Mouse (Mus musculus): ENCODE results near the gene Pdzk1. TPM values are rescaled to one million over a fixed set of nuclear protein-coding genes. Genes with fewer than 3 reads are reported as not detected.

The Pdzk1 gene
- polyA plus RNA-seq, 1 experiment from 2014 or later: 57.7 TPM

DNA sequence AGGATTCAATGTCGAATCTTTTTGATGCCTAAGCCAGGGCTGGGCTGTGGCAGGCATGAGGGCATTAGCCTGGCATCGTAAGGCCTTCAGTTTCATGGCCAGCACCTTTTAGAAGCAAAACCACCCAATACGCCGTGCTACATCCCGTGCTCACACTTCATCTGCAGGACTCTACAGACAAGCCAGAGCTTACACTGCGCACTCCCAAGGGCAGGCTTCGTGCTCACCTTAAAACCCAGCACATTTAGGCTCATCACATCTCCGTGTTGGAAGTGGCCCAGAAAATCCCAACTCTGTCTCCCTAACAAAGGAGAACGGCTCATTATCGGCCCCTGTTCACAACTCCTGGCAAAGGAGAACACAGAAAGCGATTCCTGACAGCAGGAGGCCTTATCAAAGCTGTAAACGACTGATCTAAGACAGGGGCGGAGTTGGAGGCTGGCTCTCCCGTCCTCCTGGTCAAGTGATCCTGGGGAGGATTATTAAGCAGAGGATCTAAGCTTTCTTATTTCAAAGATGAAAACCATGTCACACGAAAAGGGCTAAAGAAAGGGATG lies 698 bp upstream of the Pdzk1 start:
- WGBS (ENCODE audit: insufficient replicate concordance): 58% methylated on average over 15 of the region's 15 CpGs
- Histone ChIP-seq H3K4me3 (ENCODE audit: low read depth, low read length) (no peak overlapping the region), H3K36me3 (replicated peaks; ENCODE audit: insufficient read depth, low read length) (no peaks in the 10 kb centered on the region), H3K4me2 (ENCODE audit: low read depth, low read length) (no peak overlapping the region), H3K9ac (replicated peaks) (no peak overlapping the region), H3K27me3 (ENCODE audit: insufficient read depth, low read length) (no peaks in the 10 kb centered on the region), H3K27ac (ENCODE audit: low read depth) (no peak overlapping the region), H3K9me3 (ENCODE audit: low read length) (no peaks in the 10 kb centered on the region), H3K4me1 (ENCODE audit: insufficient read depth) (peaks cover 6% of the 10 kb centered on the region)
- ATAC-seq: no peak
- no peak for TF ChIP-seq CTCF (IDR thresholded peaks at IDR 0.05; ENCODE audit: low read depth)
- no peak for TF ChIP-seq EP300 (IDR thresholded peaks at IDR 0.05; ENCODE audit: low read depth)
- no peak for DNase-seq

GRCm38 (mm10) chr3:96829856-96830255 lies 772 bp downstream of the Pdzk1 start:
- Histone ChIP-seq H3K4me1 (ENCODE audit: insufficient read depth) (peaks cover 14% of the 10 kb centered on the region), H3K9me3 (ENCODE audit: low read length) (no peaks in the 10 kb centered on the region), H3K27me3 (ENCODE audit: insufficient read depth, low read length) (no peaks in the 10 kb centered on the region), H3K27ac (ENCODE audit: low read depth) (peak overlapping the region; percentile 44), H3K4me3 (ENCODE audit: low read depth, low read length) (peak overlapping the region; percentile 43), H3K9ac (replicated peaks) (peak overlapping the region; percentile 64), H3K4me2 (ENCODE audit: low read depth, low read length) (peak overlapping the region; percentile 62), H3K36me3 (replicated peaks; ENCODE audit: insufficient read depth, low read length) (no peaks in the 10 kb centered on the region)
- DNase-seq (no peak), ATAC-seq (peak; percentile 86)
- TF ChIP-seq CTCF (IDR thresholded peaks at IDR 0.05; ENCODE audit: low read depth) (no peak), EP300 (IDR thresholded peaks at IDR 0.05; ENCODE audit: low read depth) (no peak)
- 63% methylated on average over 10 of the region's 10 CpGs for WGBS (ENCODE audit: insufficient replicate concordance)

- no peaks in the 10 kb centered on the region for H3K27me3 ChIP-seq (ENCODE audit: insufficient read depth, low read length)
- H3K4me2 ChIP-seq (ENCODE audit: low read depth, low read length): no peak overlapping the region
- peaks cover 17% of the 10 kb centered on the region for H3K4me1 ChIP-seq (ENCODE audit: insufficient read depth)
- no peak overlapping the region for H3K4me3 ChIP-seq (ENCODE audit: low read depth, low read length)
- H3K27ac ChIP-seq (ENCODE audit: low read depth): no peak overlapping the region
- WGBS (ENCODE audit: insufficient replicate concordance): 54% methylated on average over 5 of the region's 5 CpGs
- ATAC-seq (no peak), DNase-seq (no peak)
- H3K36me3 ChIP-seq (replicated peaks; ENCODE audit: insufficient read depth, low read length): no peaks in the 10 kb centered on the region
- TF ChIP-seq CTCF (IDR thresholded peaks at IDR 0.05; ENCODE audit: low read depth): no peak
- no peak for TF ChIP-seq EP300 (IDR thresholded peaks at IDR 0.05; ENCODE audit: low read depth)
- H3K9me3 ChIP-seq (ENCODE audit: low read length): no peaks in the 10 kb centered on the region
- no peak overlapping the region for H3K9ac ChIP-seq (replicated peaks)
Measured at GRCm38 (mm10) chr3:96832930-96833329, 3.8 kb downstream of the Pdzk1 start.

DNA sequence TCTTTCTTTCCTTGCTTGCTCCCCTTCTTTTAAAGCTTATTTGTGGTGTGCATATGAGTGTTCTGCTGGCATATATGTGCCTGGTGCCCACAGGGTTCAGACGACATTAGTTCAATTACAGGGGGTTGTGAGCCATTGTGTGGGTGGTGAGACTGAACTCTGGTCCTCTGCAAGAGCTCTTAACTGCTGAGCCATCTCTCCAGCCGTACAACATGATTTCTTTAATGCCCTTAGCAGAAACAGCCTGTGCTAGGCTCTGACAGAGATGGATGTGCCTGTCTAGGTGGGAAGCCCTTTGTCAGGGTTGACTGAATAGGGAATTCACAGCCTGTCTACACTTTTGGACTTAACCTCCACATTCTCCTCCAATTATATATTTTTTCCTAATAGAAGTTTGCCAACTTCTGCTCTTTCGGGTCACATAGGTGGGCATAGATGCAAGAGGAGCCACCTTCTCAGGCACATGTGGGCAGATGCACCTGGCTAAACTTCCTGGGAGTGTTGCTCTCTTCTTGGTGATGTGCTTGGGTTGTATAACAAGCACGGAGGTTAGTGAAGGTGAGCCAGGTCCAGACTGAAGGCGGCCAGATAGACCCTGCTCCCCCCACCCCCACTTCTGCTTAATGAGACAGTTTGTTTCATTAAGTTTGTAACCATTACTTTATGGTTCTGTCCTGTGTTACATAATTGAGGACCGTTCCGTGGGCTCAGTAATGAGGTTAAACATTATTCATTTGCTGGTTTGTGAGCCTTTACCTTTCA lies 5.7 kb downstream of the Pdzk1 start:
- Histone ChIP-seq H3K27ac (ENCODE audit: low read depth) (no peak overlapping the region), H3K36me3 (replicated peaks; ENCODE audit: insufficient read depth, low read length) (no peaks in the 10 kb centered on the region), H3K9me3 (ENCODE audit: low read length) (no peaks in the 10 kb centered on the region), H3K9ac (replicated peaks) (no peak overlapping the region), H3K27me3 (ENCODE audit: insufficient read depth, low read length) (no peaks in the 10 kb centered on the region), H3K4me3 (ENCODE audit: low read depth, low read length) (no peak overlapping the region), H3K4me2 (ENCODE audit: low read depth, low read length) (no peak overlapping the region), H3K4me1 (ENCODE audit: insufficient read depth) (peaks cover 13% of the 10 kb centered on the region)
- DNase-seq (no peak), ATAC-seq (no peak)
- WGBS (ENCODE audit: insufficient replicate concordance): 62% methylated on average over 7 of the region's 7 CpGs
- TF ChIP-seq CTCF (IDR thresholded peaks at IDR 0.05; ENCODE audit: low read depth) (no peak), EP300 (IDR thresholded peaks at IDR 0.05; ENCODE audit: low read depth) (no peak)

- DNase-seq: no peak
- H3K36me3 ChIP-seq (replicated peaks; ENCODE audit: insufficient read depth, low read length): no peaks in the 10 kb centered on the region
Measured at GRCm38 (mm10) chr3:96836414-96836813, 7.3 kb downstream of the Pdzk1 start.

DNA sequence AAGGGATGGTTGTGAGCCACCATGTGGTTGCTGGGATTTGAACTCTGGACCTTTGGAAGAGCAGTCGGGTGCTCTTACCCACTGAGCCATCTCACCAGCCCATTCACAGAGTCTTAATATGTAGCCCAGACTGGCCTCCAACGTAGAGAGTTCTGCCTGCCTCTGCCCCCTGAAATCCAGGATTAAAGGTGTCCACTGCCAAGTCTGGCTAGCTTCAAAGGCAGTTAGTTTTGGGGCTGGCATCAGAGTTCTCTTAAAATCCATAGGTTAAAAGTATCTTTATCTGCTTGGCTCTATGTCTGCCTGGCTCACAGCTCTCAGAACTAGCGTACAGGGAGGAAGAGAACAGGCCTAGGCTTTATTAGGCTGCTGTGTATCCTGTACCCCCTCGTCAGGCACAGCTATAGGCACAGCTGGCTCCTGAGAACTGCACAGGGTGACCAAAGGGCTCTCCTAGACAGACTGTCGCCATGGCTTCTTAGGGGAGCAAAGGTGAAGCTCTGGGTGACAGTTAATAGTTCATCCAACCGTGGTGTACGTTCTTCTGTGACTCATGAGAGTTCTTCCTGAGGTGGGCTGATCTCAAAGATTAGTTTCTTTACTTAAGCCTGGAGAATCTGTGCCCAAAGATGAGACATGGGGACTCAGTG lies 10.0 kb downstream of the Pdzk1 start:
- H3K4me3 ChIP-seq (ENCODE audit: low read depth, low read length): no peak overlapping the region
- H3K9me3 ChIP-seq (ENCODE audit: low read length): no peaks in the 10 kb centered on the region
- WGBS (ENCODE audit: insufficient replicate concordance): 61% methylated on average over 7 of the region's 7 CpGs
- DNase-seq (no peak), ATAC-seq (peak; percentile 55; the same call in 1 of the 2 replicates)
- peaks cover 9% of the 10 kb centered on the region for H3K4me1 ChIP-seq (ENCODE audit: insufficient read depth)
- no peaks in the 10 kb centered on the region for H3K27me3 ChIP-seq (ENCODE audit: insufficient read depth, low read length)
- no peak overlapping the region for H3K9ac ChIP-seq (replicated peaks)
- TF ChIP-seq CTCF (IDR thresholded peaks at IDR 0.05; ENCODE audit: low read depth) (no peak), EP300 (IDR thresholded peaks at IDR 0.05; ENCODE audit: low read depth) (no peak)
- no peaks in the 10 kb centered on the region for H3K36me3 ChIP-seq (replicated peaks; ENCODE audit: insufficient read depth, low read length)
- H3K27ac ChIP-seq (ENCODE audit: low read depth): peak overlapping the region; percentile 64
- H3K4me2 ChIP-seq (ENCODE audit: low read depth, low read length): no peak overlapping the region

More at GRCm38 (mm10) chr3:96836414-96836813, 7.3 kb downstream of the Pdzk1 start:
- no peak overlapping the region for H3K9ac ChIP-seq (replicated peaks)
- peaks cover 13% of the 10 kb centered on the region for H3K4me1 ChIP-seq (ENCODE audit: insufficient read depth)
- H3K4me2 ChIP-seq (ENCODE audit: low read depth, low read length): no peak overlapping the region
- H3K27me3 ChIP-seq (ENCODE audit: insufficient read depth, low read length): no peaks in the 10 kb centered on the region
- no peak for TF ChIP-seq CTCF (IDR thresholded peaks at IDR 0.05; ENCODE audit: low read depth)
- TF ChIP-seq EP300 (IDR thresholded peaks at IDR 0.05; ENCODE audit: low read depth): no peak
- WGBS (ENCODE audit: insufficient replicate concordance): 39% methylated on average over 2 of the region's 2 CpGs
- H3K4me3 ChIP-seq (ENCODE audit: low read depth, low read length): no peak overlapping the region
- peak; percentile 33; the same call in 1 of the 2 replicates for ATAC-seq
- H3K27ac ChIP-seq (ENCODE audit: low read depth): no peak overlapping the region
- no peaks in the 10 kb centered on the region for H3K9me3 ChIP-seq (ENCODE audit: low read length)
